Mouse (Mus musculus) spleen, adult 12 weeks (tissue): ENCODE results near the gene Grap.
A peak's percentile ranks its signal among the peaks of the same experiment; 100 is the strongest.
"Not testable (repeated sequence)": the region's sequence is repeated elsewhere in the genome, so short reads cannot be mapped to it uniquely, and the experiment has no call there.

ENCODE experiments used
- DNase-seq: peaks from one replicate; pipeline ENCODE4 v3.0.0; 2022; ENCODE audit warnings: low spot score

The Grap gene

GRCm38 (mm10) chr11:61652686-61653447 is at the start of gene Grap:
Gene Grap (plus strand): TSS chr11:61653265.
- no peak for DNase-seq

- no peak for DNase-seq
These were observed 45.0 kb upstream of the Grap start for GRCm38 (mm10) chr11:61608072-61608471.

- DNase-seq: no peak
These were observed 41.9 kb upstream of the Grap start for GRCm38 (mm10) chr11:61611197-61611596.

- no peak for DNase-seq
These were observed 40.9 kb upstream of the Grap start for GRCm38 (mm10) chr11:61612116-61612635.

DNA sequence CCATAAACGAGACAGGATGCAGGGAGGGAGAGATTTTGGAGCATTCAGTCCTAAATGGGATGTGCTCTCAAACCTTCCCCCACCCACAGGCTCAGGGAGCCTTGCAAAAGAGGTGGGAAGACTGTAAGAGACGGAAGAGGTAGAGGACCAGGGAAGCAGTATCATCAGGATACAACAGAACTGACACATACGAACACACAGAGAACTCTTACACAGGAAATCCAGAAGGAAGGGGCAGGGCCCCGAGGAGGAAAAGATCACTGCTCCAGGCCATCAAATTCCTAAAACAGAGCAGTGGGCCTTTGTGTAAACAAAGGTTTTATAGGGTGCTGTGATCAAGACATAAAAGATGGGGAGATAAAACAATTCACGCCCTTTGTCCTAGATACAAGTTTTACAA is 38.7 kb upstream of the Grap start:
- DNase-seq: no peak

GRCm38 (mm10) chr11:61615686-61616522 is 37.2 kb upstream of the Grap start:
- DNase-seq: no peak

DNA sequence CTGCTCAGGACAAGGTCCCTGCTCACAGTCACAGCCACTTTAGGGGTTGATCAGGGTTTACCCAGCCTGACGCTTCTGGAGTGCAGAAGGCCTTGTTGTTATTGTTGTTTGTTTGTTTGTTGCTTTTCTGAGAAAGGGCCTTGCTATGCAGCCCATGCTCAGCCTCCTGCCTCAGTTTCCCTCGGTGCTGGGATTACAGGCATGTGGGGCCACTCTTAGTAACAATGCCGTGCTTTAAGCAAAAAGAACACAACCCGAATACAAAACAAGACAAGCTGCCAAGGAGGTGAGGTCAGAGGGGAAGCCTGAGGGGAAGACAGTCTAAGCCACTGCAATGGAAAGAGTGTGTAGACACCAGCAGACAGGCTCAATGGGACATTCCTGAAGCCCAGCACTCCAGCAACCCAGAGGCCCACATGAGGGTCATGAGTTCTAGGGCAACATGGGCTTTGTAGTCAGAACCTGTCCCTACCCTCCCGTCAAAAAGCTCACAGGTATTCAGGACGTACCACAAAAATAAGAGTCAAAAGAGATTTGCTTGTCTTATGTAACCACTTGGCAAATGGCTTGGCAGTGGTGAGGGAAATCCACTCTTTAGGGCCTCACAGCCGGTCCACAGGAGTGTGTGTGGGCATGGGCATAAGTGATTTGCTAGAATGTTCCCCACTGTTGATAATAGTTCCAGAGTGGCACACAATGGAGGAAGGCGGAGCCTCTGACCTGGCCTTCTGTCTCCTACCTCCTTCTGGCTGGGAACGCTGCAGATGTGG is 36.4 kb upstream of the Grap start:
- DNase-seq: no peak

- DNase-seq: no peak
These were observed 35.6 kb upstream of the Grap start for GRCm38 (mm10) chr11:61617293-61617975.

GRCm38 (mm10) chr11:61618131-61618530 is 34.9 kb upstream of the Grap start:
- DNase-seq: no peak

GRCm38 (mm10) chr11:61618571-61618970 is 34.5 kb upstream of the Grap start:
- DNase-seq: no peak

DNA sequence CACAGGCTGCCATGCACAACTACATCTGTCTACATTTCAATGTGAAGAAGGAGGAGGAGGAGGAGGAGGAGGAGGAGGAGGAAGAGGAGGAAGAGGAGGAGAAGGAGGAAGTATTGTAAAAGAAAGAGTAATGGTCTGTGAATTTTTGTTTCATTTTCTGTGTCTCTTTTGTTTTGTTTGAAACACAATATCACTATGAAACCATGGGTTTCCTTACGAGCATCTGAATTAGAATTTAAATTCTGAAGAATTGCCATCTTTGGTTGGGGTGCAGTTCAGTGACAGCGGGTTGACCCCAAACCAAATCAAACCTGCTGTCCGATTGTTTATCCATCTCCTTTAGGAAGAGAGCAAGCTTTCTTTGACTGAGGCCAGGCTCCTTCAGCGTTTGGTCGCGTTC is 33.7 kb upstream of the Grap start:
- DNase-seq: no peak

- no peak for DNase-seq
These were observed 33.2 kb upstream of the Grap start for GRCm38 (mm10) chr11:61619791-61620241.

- peak; percentile 15 for DNase-seq
These were observed 32.8 kb upstream of the Grap start for GRCm38 (mm10) chr11:61620254-61620670.

DNA sequence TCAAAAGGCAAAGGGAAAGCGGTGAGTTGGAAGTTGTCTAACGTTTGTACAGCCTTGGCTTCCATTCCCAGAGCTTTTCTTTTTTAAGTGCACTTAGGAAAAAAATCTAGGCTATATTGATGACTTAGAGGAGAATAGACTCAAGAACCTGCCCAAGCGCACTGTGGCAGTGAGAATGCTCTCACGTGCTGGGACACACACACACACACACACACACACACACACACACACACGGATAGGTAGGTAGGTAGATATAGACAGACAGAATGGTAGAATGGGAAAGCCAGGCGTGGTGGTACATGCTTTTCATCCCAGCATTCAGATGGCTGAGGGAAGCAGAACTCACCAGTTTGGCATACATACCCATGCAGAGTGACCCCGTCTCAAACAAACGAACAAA is 32.3 kb upstream of the Grap start:
- no peak for DNase-seq

DNA sequence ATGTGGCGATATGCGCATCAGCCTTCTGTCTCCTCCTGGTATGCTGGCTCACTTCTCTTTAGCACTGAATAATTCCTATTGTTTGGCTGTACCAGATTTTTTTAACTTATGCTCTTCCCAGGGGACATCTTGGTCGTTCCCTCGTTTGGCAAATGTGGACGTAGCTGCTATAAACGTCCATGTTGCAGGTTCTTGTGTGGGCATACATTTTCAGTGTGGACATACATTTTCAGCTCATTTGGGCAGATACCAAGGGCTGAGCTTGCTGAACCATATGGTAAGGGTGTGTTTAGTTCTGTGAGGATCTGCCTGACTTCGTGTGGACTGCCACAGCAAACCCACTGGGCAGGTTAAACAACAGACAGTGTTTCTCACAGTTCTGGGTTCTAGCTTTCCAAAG is 27.9 kb upstream of the Grap start:
- DNase-seq: no peak

GRCm38 (mm10) chr11:61626509-61626908 is 26.6 kb upstream of the Grap start:
- DNase-seq: no peak

DNA sequence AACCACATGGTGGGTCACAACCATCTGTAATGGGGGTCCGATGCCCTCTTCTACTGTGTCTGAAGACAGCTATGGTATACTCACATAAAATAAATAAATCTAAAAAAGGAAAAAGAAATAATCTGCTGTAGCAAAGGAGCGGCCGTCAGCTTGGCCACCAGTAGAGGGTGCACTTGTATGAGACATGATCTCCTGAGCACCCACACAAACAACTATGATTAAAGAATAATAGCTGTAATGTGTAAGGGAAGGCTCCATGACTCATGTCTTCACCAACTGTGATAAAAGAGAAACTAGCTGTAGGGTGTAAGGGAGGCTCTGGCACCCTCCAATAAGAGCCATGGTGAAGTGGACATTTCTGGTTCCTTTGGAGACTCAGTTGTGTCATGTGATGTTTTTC is 23.4 kb upstream of the Grap start:
- no peak for DNase-seq

DNA sequence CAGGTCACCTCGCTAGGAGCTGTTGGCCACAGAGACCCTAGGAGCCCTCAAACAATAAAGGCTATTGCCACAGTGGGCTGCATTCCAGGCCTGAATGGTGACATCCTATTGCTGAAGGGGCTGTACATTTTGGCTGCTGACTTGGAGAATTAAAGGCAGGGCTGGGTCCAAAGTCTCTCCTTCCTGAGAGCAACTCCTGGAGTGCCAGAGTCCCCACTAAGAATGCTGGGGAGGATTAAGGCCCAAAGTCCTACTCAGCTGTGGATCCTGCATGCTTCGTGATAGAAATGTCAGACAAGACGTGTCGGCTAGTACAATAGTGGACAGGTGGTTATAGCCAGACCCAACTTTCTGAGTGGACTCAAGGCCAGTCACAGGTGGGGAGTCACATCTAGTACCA is 16.8 kb upstream of the Grap start:
- not testable (repeated sequence) for DNase-seq

GRCm38 (mm10) chr11:61637413-61637812 is 15.7 kb upstream of the Grap start:
- no peak for DNase-seq

DNA sequence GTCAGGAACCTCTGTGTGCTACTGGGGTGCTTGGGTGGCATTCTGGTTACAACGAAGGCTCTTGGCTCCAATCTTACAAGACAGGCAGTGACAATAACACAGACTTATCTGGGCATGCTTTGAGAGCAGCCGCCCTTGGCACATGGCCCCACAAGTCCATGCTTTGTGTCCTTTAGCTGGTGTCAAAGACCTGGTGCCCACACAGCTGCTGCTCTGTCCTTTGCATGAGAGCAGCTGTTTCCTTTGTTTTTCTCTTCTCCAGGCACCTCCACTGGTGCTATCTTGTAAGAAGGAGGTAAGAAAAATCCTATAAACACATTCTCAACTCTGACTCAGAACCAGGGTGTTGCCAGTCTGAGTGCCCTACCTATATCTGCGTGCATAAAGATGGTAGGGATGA is 15.2 kb upstream of the Grap start:
- no peak for DNase-seq

GRCm38 (mm10) chr11:61638764-61639536 is 14.1 kb upstream of the Grap start:
- DNase-seq: peak; percentile 34
